Mouse (Mus musculus) 3T3-L1 (cell line): Measurements from ENCODE around the gene Gm9767.
A peak's percentile ranks its signal among the peaks of the same experiment; 100 is the strongest.

ENCODE experiments used
- DNase-seq: peaks from one replicate; pipeline ENCODE4 v3.0.0-alpha.2; 2015; ENCODE audit warnings: low read depth, low spot score

Gene Gm9767

DNA sequence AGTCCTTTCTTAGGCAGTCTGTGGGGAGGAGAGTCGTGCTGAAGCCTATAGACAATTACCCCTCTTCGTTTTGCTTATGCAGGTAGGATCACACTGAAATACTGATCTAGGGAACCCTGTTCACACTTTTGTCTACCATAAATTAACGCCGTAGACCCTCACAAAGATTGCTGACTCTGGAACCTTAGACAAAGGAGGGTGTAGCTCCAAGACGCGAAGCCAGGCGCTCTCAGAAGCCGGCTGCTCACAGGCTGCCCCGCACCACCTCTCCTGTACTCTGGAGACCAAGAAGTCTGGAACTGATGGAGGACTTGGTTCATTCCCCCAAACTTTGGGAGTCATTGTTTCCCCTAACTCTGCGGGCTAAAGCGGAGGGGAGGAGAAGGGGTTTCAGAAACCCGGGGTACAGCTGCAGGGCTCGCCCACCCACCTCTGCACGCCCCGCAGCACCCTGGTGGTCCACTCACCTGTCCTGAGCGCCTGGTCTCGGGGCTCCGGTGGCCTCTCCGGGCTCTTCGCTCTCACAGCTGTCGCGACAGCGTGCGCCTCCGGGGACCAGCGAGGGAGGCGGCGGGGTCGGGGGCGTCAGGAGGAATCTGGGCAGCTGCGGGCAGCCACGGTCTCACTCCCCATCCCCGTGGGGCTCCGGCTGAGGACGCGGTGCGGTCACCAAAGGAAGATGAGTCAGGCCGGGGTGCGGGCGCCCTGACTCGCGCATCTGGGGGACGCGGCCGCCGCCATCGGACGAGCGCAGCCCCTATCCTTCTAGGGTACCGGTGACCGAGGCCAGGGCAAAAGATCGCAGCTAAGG is at the start of gene Gm9767:
TSS of gene Gm9767 (plus strand) at position 585 of the 811 bp plus-strand sequence.
- DNase-seq, result no peak

DNA sequence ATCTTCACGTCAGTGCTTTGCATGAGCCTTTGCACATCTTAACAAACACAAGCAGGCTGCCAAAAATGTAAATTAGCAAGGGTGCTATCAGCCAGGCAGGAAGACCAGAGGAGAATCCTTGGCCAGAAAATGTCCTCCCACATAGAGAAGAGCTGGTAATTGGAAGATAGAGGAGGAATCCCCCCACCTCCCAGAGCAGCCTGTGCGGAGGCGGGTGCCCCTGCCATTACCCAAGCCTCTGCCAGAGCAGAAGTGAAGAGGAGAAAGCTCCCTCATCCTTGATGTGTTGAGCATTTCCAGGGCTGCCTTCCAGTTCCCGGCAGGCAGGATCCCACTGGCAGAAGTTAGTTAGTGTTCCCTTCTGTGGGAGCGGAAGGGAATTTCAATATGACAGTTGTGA is 43.1 kb upstream of the Gm9767 start:
- no peak for DNase-seq

DNA sequence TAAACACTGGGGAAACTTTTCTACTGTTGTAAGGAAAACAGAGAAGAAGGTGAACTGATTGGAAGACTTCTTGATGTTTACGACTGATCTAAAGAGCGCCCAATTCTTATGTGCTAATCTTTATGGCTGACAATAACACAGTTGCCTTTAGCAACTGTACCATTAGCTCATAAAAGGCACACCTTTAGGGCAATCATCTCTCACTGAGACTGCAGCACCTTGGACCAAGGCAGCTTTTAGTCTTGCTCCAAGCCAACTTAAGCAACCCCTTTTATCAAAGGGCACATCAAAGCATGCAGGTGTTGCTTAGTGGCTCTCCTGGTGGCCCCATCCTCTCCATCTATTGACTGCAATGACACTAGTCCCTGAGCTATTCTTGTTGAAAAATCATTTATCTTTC is 26.9 kb upstream of the Gm9767 start:
- no peak for DNase-seq

DNA sequence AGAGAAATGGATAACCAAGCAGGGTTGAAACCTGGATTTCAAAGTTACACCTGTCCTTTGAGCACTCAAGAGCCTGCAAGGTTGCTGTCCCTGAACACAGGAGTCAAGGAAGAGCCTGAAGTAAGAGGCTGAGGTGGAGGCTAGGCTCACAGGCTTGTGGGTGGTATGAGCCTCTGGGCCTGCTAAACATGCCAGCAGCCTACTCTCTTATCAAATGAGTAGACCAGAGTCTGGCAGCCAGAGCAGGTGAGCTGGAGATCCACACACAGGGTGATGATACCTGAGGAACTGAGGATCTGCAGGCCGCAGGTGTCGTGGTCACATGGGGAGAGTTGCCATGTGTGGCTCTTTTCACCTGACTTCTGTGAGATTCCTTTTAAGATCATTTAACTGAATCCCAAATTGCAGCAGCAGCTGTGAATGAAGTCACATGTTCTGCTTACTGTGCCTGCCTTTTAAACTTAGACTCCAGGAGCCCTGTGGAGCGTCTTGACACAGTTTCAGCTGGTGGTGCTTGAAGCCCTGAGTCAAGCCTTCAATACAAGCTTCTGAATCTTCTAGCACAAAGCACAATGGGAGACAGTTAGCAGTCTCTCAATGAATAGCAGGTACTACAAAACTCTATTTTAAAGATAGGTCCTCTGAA is 18.3 kb upstream of the Gm9767 start:
- DNase-seq, result no peak

DNA sequence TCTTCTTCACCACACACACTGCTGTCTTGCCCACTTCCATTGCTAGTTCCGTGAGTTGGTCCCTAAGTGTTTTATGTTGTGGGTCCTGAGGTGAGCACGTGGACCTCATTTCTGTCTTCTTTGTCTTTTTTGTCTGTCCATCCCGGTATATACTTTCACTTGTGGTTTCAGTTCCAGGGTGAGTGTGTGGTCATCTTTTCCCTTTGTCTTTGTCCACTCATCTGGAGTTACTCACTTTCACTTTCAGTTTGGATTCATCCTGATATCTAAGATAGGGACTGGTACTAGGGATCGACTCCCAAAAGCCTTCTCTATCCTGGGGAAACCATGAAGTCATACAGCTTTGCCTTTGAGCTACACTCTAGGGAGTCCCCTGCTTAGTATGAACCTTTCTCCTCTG is 15.0 kb upstream of the Gm9767 start:
- DNase-seq, result peak; percentile 61

DNA sequence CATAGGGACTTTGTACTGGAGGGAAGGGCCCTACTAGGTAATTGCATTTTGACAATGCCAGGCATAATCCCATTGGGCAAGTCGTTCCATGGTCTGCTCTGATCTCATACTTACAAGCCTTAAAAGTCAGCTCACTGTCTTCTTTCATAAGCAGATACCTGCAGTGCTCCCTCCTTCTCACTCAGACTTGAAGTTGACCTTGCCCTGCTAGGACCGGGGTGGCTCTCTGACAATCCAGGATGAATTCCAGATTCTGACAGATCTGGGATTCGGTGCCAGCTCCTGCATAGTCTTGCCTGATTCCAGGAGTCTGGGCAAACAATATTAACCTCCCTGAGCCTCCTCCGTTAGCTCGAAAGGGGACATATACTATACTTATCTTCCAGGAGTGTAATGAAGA is 6.1 kb upstream of the Gm9767 start:
- DNase-seq, result no peak

DNA sequence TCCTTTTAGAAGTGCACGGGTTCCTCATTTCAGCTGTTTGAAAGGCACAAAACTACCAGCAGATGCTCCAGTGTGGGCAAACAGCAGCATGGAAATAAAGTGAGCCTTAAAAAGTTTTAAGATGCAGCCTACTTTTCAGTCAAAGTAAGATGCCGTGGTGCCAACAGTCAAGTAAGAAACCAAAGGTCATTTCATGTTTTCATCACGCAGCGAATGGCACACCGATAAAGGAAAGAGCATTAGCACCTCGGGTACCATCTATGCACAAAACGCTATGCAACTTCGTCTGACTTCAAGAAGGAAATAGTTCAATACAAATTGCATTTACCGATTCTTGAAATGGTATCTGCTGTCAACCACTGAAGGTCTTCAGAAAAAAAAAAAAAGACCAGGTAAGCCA is 1.1 kb upstream of the Gm9767 start:
- no peak for DNase-seq

DNA sequence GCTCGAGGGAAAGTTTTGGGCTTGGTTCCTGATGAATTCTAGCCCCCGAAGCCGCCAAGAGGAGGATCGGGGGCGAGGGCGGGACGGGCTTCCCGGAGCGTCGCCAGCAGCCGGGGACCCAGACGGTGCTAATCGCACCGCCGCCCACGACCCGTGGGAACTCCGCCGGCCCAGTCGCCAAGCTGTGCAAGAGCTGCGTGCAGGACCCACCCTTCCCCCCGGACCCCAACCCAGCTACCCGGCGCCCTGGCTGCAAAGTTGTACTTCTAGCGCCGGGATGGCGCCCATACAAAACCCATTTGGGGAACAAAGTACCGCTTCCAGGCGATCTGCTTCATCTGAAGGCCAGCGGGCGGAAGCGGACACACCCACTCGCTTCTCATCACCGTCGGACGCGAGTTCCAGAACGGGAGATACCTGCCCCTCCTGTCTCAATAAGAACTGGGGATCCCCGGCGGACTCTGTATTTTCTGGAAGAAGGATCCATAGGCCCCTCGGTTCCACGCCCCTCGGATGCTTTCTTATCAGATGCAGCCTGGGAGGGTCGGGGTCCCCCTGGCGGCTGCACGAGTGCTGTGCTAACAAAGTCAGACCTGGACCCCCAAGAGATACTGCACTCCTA is 577 bp downstream of the Gm9767 start, which contains the start of gene Tmem200a:
TSS of gene Tmem200a (minus strand) at position 532 of the 622 bp plus-strand sequence.
- DNase-seq, result peak; percentile 43

DNA sequence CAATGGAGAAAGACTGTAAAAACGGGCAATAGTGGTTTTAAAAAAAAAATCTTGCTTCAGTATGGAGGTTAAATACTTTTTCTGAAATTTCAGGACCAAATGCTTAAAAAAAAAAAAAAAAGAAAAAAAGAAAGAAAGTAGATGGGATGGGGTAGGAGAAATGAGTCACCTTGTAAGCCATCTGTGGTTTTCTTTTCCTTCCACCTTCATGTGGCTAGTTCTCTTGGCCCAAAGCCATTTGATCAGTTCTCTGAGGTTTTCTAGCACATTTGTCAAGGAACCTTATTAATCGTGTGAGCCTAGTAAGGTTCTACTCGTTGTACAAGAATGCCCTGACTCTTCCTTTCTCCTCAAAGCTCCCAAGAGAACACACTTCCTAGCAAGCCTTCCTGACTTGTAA is 1.6 kb downstream of the Gm9767 start:
- DNase-seq, result peak; percentile 72

DNA sequence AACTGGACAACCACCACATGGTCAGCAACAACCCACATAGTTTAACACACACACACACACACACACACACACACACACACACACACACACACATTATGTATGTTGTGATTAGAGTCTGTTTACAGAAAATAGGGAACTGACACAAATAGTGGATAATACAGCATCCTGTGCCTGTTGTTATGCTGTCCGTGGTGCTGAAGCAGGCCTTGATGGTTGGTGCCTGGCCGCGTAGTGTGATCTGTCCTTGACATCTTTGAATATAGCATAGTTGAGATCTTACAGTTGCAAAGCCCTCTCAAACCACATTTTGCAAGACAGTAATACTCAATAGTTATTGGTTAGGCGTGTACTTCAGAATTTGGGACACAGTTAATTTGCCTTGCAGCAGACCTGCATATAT is 4.0 kb downstream of the Gm9767 start:
- DNase-seq, result peak; percentile 40

DNA sequence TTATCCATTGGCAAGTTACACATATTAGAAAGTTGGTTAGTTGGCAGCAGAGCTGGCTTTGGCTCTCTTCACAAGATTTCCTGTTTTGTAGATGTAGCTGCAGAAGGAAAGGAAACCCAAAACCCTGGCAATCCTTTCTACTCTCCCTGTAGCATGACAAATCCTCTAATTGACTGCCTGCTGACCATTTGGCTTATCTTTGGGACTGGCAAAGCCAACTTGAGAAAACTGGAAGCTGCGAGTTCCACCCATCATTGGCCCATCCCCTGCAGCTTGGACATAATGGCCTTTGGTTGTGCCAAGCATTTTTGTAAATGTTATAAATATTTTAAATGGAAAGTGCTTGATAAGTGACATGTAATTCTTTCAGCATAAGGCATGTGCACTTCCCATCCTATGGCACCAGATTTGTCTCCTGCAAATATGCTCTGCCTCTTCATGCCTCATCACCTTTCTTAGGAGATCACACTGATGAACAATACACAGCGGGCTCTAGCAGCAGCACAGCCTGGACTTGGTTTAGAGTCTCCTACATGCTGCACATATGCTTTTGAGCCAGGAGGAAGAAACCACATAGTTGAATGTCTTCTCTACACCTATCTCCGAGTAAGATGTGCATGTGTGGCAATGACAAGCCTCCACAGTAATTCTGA is 25.4 kb downstream of the Gm9767 start:
- DNase-seq, result no peak

DNA sequence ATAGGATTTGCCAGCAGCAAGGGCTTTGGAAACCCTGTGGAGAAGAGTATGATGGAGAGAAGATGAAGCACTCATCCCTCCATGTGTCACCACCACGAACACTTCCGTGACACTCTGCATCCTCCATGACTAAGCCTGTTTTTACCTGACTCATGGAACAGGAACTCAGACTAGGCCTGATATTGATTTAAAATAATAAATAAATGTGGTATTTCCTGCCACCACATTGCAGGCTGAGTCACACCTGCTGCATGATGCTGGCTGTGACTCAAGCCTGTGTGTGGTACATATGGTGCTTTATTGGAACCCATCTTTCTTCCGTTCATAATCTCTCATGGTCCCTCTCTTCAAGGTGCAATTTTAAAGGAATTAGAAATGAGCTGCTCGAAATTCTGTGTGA is 36.4 kb downstream of the Gm9767 start:
- peak; percentile 87 for DNase-seq

DNA sequence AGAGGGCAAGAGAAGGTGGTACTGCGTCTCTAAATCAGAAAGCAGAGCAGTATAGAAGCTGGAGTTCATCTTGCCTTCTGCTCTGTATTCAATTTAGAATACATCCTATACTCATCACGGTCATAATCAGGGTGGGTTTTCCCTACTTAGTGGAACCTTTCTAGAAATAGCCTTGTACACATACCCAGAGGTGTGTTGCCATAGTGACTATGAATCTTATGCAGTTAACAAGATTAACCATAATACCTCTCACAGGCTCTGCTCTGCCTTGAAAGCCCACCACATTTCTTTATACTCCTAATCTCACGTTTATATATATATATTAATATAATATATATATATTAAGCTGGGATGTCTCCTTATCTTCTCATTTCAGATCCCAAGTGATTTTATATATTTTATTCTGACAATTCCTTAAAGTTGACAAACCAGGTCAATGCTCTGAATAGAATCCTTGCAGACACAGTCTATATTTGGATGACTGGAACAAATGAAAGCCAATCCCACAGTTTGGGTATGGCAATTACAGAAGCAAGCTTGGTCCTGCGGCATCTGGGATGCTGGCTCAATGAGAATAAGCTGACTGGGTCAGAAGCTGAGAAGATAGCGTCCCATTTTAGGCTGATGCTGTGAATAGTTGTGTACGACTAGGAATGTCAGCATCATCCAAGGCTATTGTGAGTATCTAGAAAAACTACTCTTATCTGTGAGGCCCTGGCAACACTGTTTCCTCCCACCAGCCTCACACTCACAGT is 41.2 kb downstream of the Gm9767 start:
- no peak for DNase-seq

DNA sequence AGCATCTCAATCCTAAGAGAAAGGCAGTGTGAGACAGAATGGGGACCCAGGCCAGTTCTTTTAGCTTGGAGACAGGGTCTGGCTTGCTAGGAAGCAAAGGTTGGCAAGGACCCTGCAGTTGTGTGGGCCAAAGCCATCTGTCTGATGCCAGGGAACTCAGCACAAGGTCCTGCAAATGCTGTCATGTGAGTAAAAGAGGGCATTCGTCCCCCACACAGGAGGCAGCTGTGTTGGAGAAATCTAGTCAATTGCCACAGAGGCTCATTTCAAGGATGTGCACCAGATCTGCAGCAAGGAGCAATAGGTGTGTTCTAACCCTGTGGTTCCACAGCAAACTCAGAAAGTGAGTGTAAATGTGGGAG is 41.7 kb downstream of the Gm9767 start:
- DNase-seq, result no peak
